Mouse (Mus musculus) C2C12 (cell line): ENCODE results near the gene Lin37.

Source experiments
- CTCF ChIP-seq: IDR thresholded peaks from one replicate; pipeline ENCODE4 v1.5.1; 2011; ENCODE audit not compliant: control insufficient read depth, insufficient read depth, insufficient read length
- FOSL1 ChIP-seq: IDR thresholded peaks from one replicate; pipeline ENCODE4 v1.8.0; 2011; ENCODE audit warnings: mild to moderate bottlenecking, low read length; ENCODE audit not compliant: poor library complexity, insufficient read depth, severe bottlenecking
- MYOD1 ChIP-seq: IDR thresholded peaks from one replicate; pipeline ENCODE4 v1.6.1; 2011; ENCODE audit warnings: low read depth; ENCODE audit not compliant: control insufficient read depth, insufficient read length
- USF1 ChIP-seq: IDR thresholded peaks from one replicate; pipeline ENCODE4 v1.6.1; 2011; ENCODE audit warnings: low read depth, mild to moderate bottlenecking, control low read depth, moderate library complexity

GRCm38 (mm10) chr7:30526399-30526798 is 33.2 kb downstream of the Lin37 start:
- TF ChIP-seq CTCF, result no peak
- TF ChIP-seq USF1, result no peak
- TF ChIP-seq FOSL1, result no peak
- no peak for TF ChIP-seq MYOD1
